Mouse (Mus musculus) erythroblast, embryonic 14.5 days (primary cell): ENCODE measurements around the gene Wbp1.

Source experiments
- GATA1 ChIP-seq: IDR thresholded peaks from 2 replicates; pipeline ENCODE4 v1.6.1; 2012; ENCODE audit warnings: low read length, inconsistent platforms, mixed read lengths
- TAL1 ChIP-seq: IDR thresholded peaks from 3 replicates; pipeline ENCODE4 v1.6.1; 2012; ENCODE audit warnings: low read length, inconsistent platforms, mixed read lengths

GRCm38 (mm10) chr6:83083497-83083896, 37.9 kb downstream of the Wbp1 start:
- no peak for TF ChIP-seq GATA1
- no peak for TF ChIP-seq TAL1
